In genomic region chr2:124612276-124612675, GRCm38 (mm10) we compare ENCODE assay signal across 8 mouse cellular contexts.
DNase-seq lines count a peak whose midpoint lies in the region; ATAC-seq and TF ChIP-seq lines count a peak whose summit lies in the region.

No protein-coding gene starts in this region.

- ATAC-seq in kidney, embryonic 15.5 days (replicated peaks; ENCODE audit: low FRiP score): no peak
- ATAC-seq in hindbrain, embryonic 16.5 days: peak; percentile 15; the same call in 1 of the 2 replicates
- no peak for ATAC-seq in midbrain, postnatal 0 days (ENCODE audit: low FRiP score)
- ATAC-seq in erythroblast, adult 5-6 weeks (replicated peaks; ENCODE audit: low FRiP score, poor library complexity, severe bottlenecking): no peak

- H3K9me3 ChIP-seq in kidney, embryonic 15.5 days (replicated peaks): no peaks in the 10 kb centered on the region
- no peaks in the 10 kb centered on the region for H3K9me3 ChIP-seq in hindbrain, embryonic 16.5 days (ENCODE audit: control insufficient read depth, low read length)
- H3K9me3 ChIP-seq in midbrain, postnatal 0 days (ENCODE audit: low read length): no peaks in the 10 kb centered on the region

- no peak for TF ChIP-seq CTCF in midbrain, postnatal 0 days (IDR thresholded peaks at IDR 0.05)

- no peak overlapping the region for H3K27ac ChIP-seq in kidney, embryonic 15.5 days
- peak overlapping the region; percentile 32 for H3K27ac ChIP-seq in hindbrain, embryonic 16.5 days (ENCODE audit: low read depth, low read length)
- no peak overlapping the region for H3K27ac ChIP-seq in midbrain, postnatal 0 days (ENCODE audit: low read depth, low read length)

- peak overlapping the region; percentile 71 for H3K4me3 ChIP-seq in kidney, embryonic 15.5 days (replicated peaks)
- peak overlapping the region; percentile 66 for H3K4me3 ChIP-seq in hindbrain, embryonic 16.5 days (ENCODE audit: low read length)
- H3K4me3 ChIP-seq in midbrain, postnatal 0 days (ENCODE audit: low read depth, low read length): peak overlapping the region; percentile 65

- H3K4me1 ChIP-seq in kidney, embryonic 15.5 days: peaks cover 56% of the 10 kb centered on the region
- H3K4me1 ChIP-seq in hindbrain, embryonic 16.5 days (ENCODE audit: control insufficient read depth, insufficient read depth, low read depth, low read length): peaks cover 48% of the 10 kb centered on the region
- H3K4me1 ChIP-seq in midbrain, postnatal 0 days (ENCODE audit: insufficient read depth, low read length): peaks cover 3% of the 10 kb centered on the region; the same call in 1 of the 2 replicates

- H3K9ac ChIP-seq in kidney, embryonic 15.5 days: no peak overlapping the region
- H3K9ac ChIP-seq in hindbrain, embryonic 16.5 days (ENCODE audit: low read depth, low read length): peak overlapping the region; percentile 89
- 0 out of 2 replicates have a peak overlapping the region, but pooled peaks have one; percentile 67 for H3K9ac ChIP-seq in midbrain, postnatal 0 days (replicated peaks; ENCODE audit: low read length, poor library complexity, severe bottlenecking)

- no peaks in the 10 kb centered on the region for H3K36me3 ChIP-seq in kidney, embryonic 15.5 days
- H3K36me3 ChIP-seq in hindbrain, embryonic 16.5 days (ENCODE audit: control insufficient read depth, insufficient read depth, low read length): no peaks in the 10 kb centered on the region
- H3K36me3 ChIP-seq in midbrain, postnatal 0 days (ENCODE audit: insufficient read depth, low read length): no peaks in the 10 kb centered on the region

- H3K27me3 ChIP-seq in kidney, embryonic 15.5 days: no peaks in the 10 kb centered on the region
- no peaks in the 10 kb centered on the region for H3K27me3 ChIP-seq in hindbrain, embryonic 16.5 days (replicated peaks; ENCODE audit: control insufficient read depth, insufficient read depth, low read length)
- no peaks in the 10 kb centered on the region for H3K27me3 ChIP-seq in midbrain, postnatal 0 days (ENCODE audit: insufficient read depth, low read length)

- DNase-seq in kidney, adult 11 months: no peak
- DNase-seq in cerebellum, postnatal 36 days: peak; percentile 50 to 56
- DNase-seq in midbrain, postnatal 0 days (ENCODE audit: low spot score): peak; percentile 84
- DNase-seq in urinary bladder, postnatal 14 days (ENCODE audit: low spot score): no peak
- no peak for DNase-seq in urinary bladder, postnatal 36 days (ENCODE audit: low spot score in 2 of 2)

- H3K4me2 ChIP-seq in kidney, embryonic 15.5 days: peak overlapping the region; percentile 87
- peak overlapping the region; percentile 80 for H3K4me2 ChIP-seq in hindbrain, embryonic 16.5 days (ENCODE audit: low read length)
- H3K4me2 ChIP-seq in midbrain, postnatal 0 days (ENCODE audit: low read depth, low read length, poor library complexity, severe bottlenecking): peak overlapping the region; percentile 93

- 14% methylated on average over 6 of the region's 6 CpGs for WGBS in kidney, embryonic 15.5 days
- 16% methylated on average over 6 of the region's 6 CpGs for WGBS in hindbrain, embryonic 16.5 days
- 15% methylated on average over 6 of the region's 6 CpGs for WGBS in midbrain, postnatal 0 days

Comparison
In these comparisons a context has a peak if more than half of its experiments do, and no peak if none do; other contexts are left out.
1. DNase-seq: peak in cerebellum, postnatal 36 days (2 of 2) and midbrain, postnatal 0 days (single experiment); none in kidney, adult 11 months (single experiment), urinary bladder, postnatal 14 days (single experiment) and urinary bladder, postnatal 36 days (0 of 2).
2. Peak in every context shown above with its lines, with median percentiles within 50 percentile points of each other: H3K4me2 ChIP-seq and H3K4me3 ChIP-seq.